Mouse (Mus musculus): Measurements from ENCODE around the gene Patj. TPM values are rescaled to one million over a fixed set of nuclear protein-coding genes. Genes with fewer than 3 reads are reported as not detected.

The Patj gene
- polyA plus RNA-seq, 1 experiment from 2014 or later, result 28.4 TPM

DNA sequence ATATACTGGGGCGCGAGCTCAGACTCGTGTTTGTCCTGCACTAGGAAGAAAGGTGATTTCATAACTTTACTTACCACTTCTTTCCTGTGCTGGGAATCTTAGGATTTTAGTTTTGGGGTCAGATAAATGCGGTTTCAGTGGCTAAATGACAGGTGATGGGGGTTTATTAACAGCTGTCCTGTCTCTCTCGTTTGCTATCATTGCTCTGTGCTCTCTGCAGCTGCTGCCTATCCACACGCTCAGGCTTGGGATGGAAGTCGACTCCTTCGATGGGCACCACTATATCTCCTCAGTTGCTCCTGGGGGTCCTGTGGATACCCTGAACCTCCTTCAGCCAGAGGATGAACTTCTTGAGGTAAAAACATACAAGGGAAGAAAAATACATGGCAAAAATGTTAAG is 60.3 kb downstream of the Patj start:
- no peak for DNase-seq
- Histone ChIP-seq H3K4me2 (no peak overlapping the region), H3K9ac (no peak overlapping the region), H3K4me1 (ENCODE audit: insufficient read depth) (no peaks in the 10 kb centered on the region), H3K36me3 (ENCODE audit: insufficient read depth) (0 out of 2 replicates have a peak, but pooled peaks cover 7% of the 10 kb centered on the region), H3K4me3 (ENCODE audit: low read depth, low read length) (no peak overlapping the region), H3K27ac (ENCODE audit: low read depth) (no peak overlapping the region), H3K27me3 (ENCODE audit: insufficient read depth, low read length) (no peaks in the 10 kb centered on the region), H3K9me3 (ENCODE audit: low read depth, low read length) (no peaks in the 10 kb centered on the region)
- ATAC-seq (ENCODE audit: insufficient read depth), result no peak
- TF ChIP-seq CTCF (IDR thresholded peaks at IDR 0.05; ENCODE audit: low read depth), result no peak
- WGBS, result 78% methylated on average over 8 of the region's 8 CpGs

DNA sequence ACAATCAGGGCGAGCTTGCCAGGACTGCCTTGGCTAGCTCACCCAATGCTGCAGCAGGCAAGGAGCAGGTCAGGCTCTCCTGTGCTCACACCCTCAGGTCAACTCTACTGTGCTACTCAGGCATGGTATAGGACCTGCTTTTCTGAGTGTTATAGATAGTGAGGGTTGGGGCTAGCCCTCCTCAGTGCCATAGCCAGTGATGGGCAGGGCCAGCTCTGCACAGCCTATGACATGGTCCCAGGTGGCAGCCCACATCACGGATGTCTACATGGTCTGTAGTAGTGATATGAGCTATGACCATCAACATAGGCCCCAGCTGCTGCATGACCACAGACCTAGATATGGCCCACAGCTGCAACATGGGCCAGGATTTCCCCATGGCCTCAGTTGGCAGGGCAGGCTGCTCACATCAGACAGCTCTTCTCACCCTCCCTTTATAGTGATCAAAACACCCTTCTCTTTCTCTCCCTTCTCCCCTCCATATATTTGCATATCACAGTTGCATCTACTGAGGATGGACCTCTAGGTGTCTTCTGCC is 66.3 kb downstream of the Patj start:
- 82% methylated on average over 2 of the region's 2 CpGs for WGBS
- no peak overlapping the region for H3K27ac ChIP-seq (ENCODE audit: low read depth)
- DNase-seq (no peak), ATAC-seq (ENCODE audit: insufficient read depth) (no peak)
- no peak overlapping the region for H3K4me2 ChIP-seq
- H3K4me3 ChIP-seq (ENCODE audit: low read depth, low read length), result no peak overlapping the region
- H3K9me3 ChIP-seq (ENCODE audit: low read depth, low read length), result no peaks in the 10 kb centered on the region
- H3K9ac ChIP-seq, result no peak overlapping the region
- no peaks in the 10 kb centered on the region for H3K4me1 ChIP-seq (ENCODE audit: insufficient read depth)
- H3K27me3 ChIP-seq (ENCODE audit: insufficient read depth, low read length), result no peaks in the 10 kb centered on the region
- H3K36me3 ChIP-seq (ENCODE audit: insufficient read depth), result no peaks in the 10 kb centered on the region; the same call in 1 of the 2 replicates
- no peak for TF ChIP-seq CTCF (IDR thresholded peaks at IDR 0.05; ENCODE audit: low read depth)

DNA sequence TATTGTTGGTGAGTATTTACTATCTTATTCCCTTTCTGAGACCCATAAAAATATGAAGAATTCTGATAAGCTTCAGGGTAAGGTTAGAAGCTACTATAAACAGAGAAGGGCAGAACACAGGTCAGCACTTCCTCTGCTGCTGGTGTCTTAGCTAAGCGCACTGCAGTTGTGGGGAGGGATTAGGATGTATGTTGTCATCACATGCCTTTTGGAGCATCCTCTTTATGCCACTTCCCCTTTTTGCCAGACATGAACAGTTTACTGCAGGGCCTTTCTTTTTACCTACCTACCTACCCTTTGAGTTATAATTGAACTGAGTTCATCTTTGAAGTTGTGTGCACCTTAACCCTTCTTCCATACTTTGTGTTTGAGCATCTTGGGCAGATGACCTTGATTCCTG is 69.9 kb downstream of the Patj start:
- no peak overlapping the region for H3K4me3 ChIP-seq (ENCODE audit: low read depth, low read length)
- H3K9ac ChIP-seq, result no peak overlapping the region
- no peak for TF ChIP-seq CTCF (IDR thresholded peaks at IDR 0.05; ENCODE audit: low read depth)
- no peak overlapping the region for H3K27ac ChIP-seq (ENCODE audit: low read depth)
- no peak overlapping the region for H3K4me2 ChIP-seq
- no peaks in the 10 kb centered on the region; the same call in 1 of the 2 replicates for H3K36me3 ChIP-seq (ENCODE audit: insufficient read depth)
- 77% methylated on average over 1 of the region's 1 CpGs for WGBS
- no peak for ATAC-seq (ENCODE audit: insufficient read depth)
- no peak for DNase-seq
- no peaks in the 10 kb centered on the region for H3K4me1 ChIP-seq (ENCODE audit: insufficient read depth)
- no peaks in the 10 kb centered on the region for H3K27me3 ChIP-seq (ENCODE audit: insufficient read depth, low read length)
- no peaks in the 10 kb centered on the region for H3K9me3 ChIP-seq (ENCODE audit: low read depth, low read length)

DNA sequence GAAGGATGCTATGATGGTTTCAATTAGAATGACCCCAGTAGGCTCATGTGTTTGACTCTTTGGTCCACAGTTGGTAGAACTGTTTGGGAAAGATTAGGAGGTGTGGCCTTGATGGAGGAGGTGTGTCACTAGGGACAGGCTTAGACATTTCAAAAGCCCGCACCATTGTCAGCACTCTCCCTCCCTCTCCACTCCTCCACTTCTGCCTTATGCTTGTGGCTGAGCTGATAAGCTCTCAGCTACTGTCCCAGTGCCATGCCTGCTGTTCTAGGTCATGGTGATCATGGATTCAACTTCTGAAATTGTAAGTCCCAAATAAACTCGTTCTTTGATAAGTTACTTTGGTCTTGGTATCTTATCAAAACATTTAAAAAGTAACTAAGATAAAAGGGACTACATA is 70.3 kb downstream of the Patj start:
- no peak for DNase-seq
- H3K4me2 ChIP-seq, result no peak overlapping the region
- 49% methylated on average over 2 of the region's 2 CpGs for WGBS

DNA sequence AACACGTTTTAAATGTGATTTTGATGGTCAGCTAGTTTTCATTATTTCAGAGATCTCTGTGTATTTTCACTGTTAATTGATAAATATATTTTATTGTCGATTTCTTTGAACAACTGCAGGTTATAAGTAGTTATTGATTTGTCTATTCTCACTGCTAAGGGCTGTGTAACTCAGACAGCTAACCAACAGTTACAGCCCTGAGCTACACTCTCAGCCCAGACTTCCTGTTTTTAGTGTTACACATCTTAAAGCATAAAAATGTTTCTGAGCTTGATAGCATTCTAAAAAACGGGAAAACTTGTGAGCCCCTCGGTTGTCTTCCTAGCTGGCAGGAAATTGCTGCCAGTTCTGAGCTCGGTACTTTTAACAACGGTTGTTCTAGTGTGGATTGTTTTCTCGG is 75.8 kb downstream of the Patj start:
- H3K27me3 ChIP-seq (ENCODE audit: insufficient read depth, low read length), result no peaks in the 10 kb centered on the region
- DNase-seq, result no peak
- no peak for TF ChIP-seq CTCF (IDR thresholded peaks at IDR 0.05; ENCODE audit: low read depth)
- 71% methylated on average over 7 of the region's 7 CpGs for WGBS
- ATAC-seq (ENCODE audit: insufficient read depth), result no peak
- H3K9ac ChIP-seq, result no peak overlapping the region
- no peaks in the 10 kb centered on the region for H3K9me3 ChIP-seq (ENCODE audit: low read depth, low read length)
- no peak overlapping the region for H3K4me3 ChIP-seq (ENCODE audit: low read depth, low read length)
- H3K27ac ChIP-seq (ENCODE audit: low read depth), result no peak overlapping the region
- H3K36me3 ChIP-seq (ENCODE audit: insufficient read depth), result no peaks in the 10 kb centered on the region
- no peak overlapping the region for H3K4me2 ChIP-seq
- H3K4me1 ChIP-seq (ENCODE audit: insufficient read depth), result no peaks in the 10 kb centered on the region

More for the DNA sequence above, 70.3 kb downstream of the Patj start:
- Histone ChIP-seq H3K9me3 (ENCODE audit: low read depth, low read length) (no peaks in the 10 kb centered on the region), H3K27me3 (ENCODE audit: insufficient read depth, low read length) (no peaks in the 10 kb centered on the region), H3K4me1 (ENCODE audit: insufficient read depth) (no peaks in the 10 kb centered on the region), H3K27ac (ENCODE audit: low read depth) (no peak overlapping the region), H3K4me3 (ENCODE audit: low read depth, low read length) (no peak overlapping the region), H3K36me3 (ENCODE audit: insufficient read depth) (no peaks in the 10 kb centered on the region; the same call in 1 of the 2 replicates), H3K9ac (no peak overlapping the region)
- ATAC-seq (ENCODE audit: insufficient read depth), result no peak
- no peak for TF ChIP-seq CTCF (IDR thresholded peaks at IDR 0.05; ENCODE audit: low read depth)

DNA sequence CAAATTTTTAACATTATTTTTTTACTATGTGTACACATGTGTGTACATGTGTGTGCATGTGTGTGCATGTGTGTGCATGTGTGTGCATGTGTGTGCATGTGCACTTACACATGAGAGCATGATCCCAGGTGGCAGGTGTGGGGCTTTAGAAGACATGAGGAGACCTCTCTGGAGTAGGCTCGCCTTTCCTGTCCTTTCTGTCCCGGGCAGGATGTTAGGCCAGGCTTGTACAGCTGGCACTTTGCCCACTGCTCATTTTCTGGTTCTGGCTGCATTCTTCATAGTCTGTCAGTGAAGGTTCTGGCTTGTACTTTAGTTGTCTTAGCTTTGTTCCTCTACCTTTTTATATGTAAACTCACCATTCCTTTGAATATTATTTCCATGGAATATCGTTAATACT is 77.9 kb downstream of the Patj start:
- H3K27me3 ChIP-seq (ENCODE audit: insufficient read depth, low read length), result no peaks in the 10 kb centered on the region
- 43% methylated on average over 3 of the region's 3 CpGs for WGBS
- H3K9me3 ChIP-seq (ENCODE audit: low read depth, low read length), result no peaks in the 10 kb centered on the region
- no peak overlapping the region for H3K27ac ChIP-seq (ENCODE audit: low read depth)
- no peak for TF ChIP-seq CTCF (IDR thresholded peaks at IDR 0.05; ENCODE audit: low read depth)
- no peaks in the 10 kb centered on the region for H3K4me1 ChIP-seq (ENCODE audit: insufficient read depth)
- no peak overlapping the region for H3K9ac ChIP-seq
- no peak overlapping the region for H3K4me3 ChIP-seq (ENCODE audit: low read depth, low read length)
- ATAC-seq (ENCODE audit: insufficient read depth) (no peak), DNase-seq (peak; percentile 74)
- no peak overlapping the region for H3K4me2 ChIP-seq
- H3K36me3 ChIP-seq (ENCODE audit: insufficient read depth), result no peaks in the 10 kb centered on the region

DNA sequence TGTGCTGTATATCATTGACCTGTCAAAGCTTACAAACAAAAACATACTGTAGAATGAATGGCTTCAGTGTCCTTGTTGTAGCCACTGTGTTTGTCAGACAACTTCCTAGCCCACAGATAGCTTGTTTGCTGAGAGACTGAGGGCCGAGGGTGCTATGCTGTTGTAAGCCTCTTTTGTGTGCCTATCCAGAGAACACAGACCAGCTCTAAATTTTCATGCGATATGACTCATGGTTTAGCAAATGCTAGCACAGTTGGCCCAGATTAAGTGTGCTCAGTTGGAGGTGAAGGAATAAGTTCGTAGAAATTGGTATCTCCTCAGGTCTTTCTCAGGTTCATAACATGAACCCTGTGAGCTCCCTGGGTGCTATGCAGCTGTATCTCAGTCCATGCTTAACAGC is 82.4 kb downstream of the Patj start:
- WGBS, result 59% methylated on average over 3 of the region's 3 CpGs
- DNase-seq (no peak), ATAC-seq (ENCODE audit: insufficient read depth) (no peak)
- H3K9me3 ChIP-seq (ENCODE audit: low read depth, low read length), result no peaks in the 10 kb centered on the region
- no peak overlapping the region for H3K4me2 ChIP-seq
- H3K9ac ChIP-seq, result no peak overlapping the region
- no peak overlapping the region for H3K4me3 ChIP-seq (ENCODE audit: low read depth, low read length)
- H3K27ac ChIP-seq (ENCODE audit: low read depth), result no peak overlapping the region
- no peaks in the 10 kb centered on the region for H3K4me1 ChIP-seq (ENCODE audit: insufficient read depth)
- H3K36me3 ChIP-seq (ENCODE audit: insufficient read depth), result no peaks in the 10 kb centered on the region
- no peaks in the 10 kb centered on the region for H3K27me3 ChIP-seq (ENCODE audit: insufficient read depth, low read length)
- no peak for TF ChIP-seq CTCF (IDR thresholded peaks at IDR 0.05; ENCODE audit: low read depth)

DNA sequence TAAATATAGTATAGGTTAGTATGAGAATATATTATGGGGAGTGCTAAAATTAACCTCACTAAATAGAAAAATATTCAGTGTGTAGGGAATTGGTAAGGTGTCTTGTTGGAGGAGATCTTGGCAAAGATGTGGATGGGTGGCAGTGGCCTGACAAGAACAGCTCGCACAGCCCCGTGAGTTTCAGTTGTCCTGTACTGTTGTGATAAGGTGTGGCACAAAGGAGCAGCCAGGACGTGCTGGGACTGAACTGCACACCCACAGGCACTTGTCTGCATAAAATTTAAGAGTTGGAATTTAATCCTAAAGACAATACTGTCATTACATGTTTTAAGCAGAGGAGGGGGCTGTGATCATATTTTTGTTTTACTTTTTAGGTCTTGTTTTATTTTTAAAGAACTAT is 90.9 kb downstream of the Patj start:
- H3K4me3 ChIP-seq (ENCODE audit: low read depth, low read length), result no peak overlapping the region
- no peak overlapping the region for H3K4me2 ChIP-seq
- H3K9ac ChIP-seq, result no peak overlapping the region
- no peak for TF ChIP-seq CTCF (IDR thresholded peaks at IDR 0.05; ENCODE audit: low read depth)
- H3K36me3 ChIP-seq (ENCODE audit: insufficient read depth), result peaks cover 2% of the 10 kb centered on the region; the same call in 1 of the 2 replicates
- DNase-seq (no peak), ATAC-seq (ENCODE audit: insufficient read depth) (no peak)
- H3K27me3 ChIP-seq (ENCODE audit: insufficient read depth, low read length), result no peaks in the 10 kb centered on the region
- H3K27ac ChIP-seq (ENCODE audit: low read depth), result no peak overlapping the region
- 49% methylated on average over 3 of the region's 3 CpGs for WGBS
- H3K9me3 ChIP-seq (ENCODE audit: low read depth, low read length), result no peaks in the 10 kb centered on the region
- H3K4me1 ChIP-seq (ENCODE audit: insufficient read depth), result no peaks in the 10 kb centered on the region

Data from lung, embryonic 14.5 days (tissue).